ENCODE assay signal across 8 mouse cellular contexts in the genomic region with DNA sequence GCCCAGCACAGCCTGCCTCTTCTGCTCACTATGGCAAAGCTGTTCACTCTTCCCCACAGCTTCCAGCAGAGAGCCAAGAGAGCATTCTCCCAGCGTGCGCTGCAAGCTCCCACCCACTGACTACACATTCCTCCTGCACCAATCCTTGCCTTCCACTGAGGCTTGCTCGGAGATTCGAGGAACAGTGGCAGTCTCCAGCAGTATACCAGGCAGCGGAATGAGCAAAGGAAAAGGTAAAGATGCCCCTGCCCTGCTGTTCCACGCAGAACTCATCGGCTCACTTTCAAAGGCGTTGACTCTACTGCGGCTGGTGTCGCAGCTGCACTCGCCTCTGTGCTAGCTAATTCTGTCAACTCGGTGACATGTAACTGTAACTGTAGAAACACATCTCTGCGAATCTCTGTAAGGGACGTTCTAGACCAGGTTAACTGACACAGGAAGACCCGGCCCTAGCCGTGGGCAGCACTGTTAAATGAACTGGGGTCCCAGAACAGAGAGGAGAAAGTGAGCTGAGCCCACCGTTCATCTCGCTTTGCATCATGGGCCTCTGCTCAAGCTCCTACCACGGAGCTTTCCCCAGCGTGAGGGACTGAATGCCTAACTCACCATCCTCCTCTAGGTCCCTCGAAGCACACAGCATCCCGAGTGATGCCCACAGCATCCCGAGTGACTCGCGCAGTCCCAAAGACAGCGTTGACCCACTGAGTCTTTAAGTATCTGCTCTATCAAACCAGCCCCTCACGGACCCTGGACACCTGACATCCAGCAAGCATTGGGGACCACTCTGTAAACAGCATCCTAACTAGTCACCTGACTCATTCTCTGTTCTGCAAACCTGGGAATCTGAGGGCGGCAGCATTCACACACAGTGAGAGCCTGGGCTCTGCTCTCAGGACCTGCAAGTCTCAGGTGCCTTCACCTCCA. TPM values are rescaled to one million over a fixed set of nuclear protein-coding genes. Genes with fewer than 3 reads are reported as not detected.
DNase-seq lines count a peak whose midpoint lies in the region; ATAC-seq lines count a peak whose summit lies in the region.

No protein-coding gene starts in this region.

- peak; percentile 88 for DNase-seq in heart, adult 11 months
- DNase-seq in heart, adult 8-10 months (ENCODE audit: low spot score) = no peak
- DNase-seq in ZHBTc4 (ENCODE audit: low read depth, low spot score) (peak; percentile 40), adipocyte (ENCODE audit: low spot score) (no peak)
- peak; percentile 36 to 52 for DNase-seq in layer of hippocampus, postnatal 14 days (ENCODE audit: low spot score in 2 of 2)
- DNase-seq in gastrocnemius, adult 8-10 months (ENCODE audit: low spot score in 2 of 2) = no peak

- H3K4me3 ChIP-seq in forebrain, embryonic 15.5 days = peak overlapping the region; percentile 44
- peak overlapping the region; percentile 47 for H3K4me3 ChIP-seq in midbrain, embryonic 16.5 days (ENCODE audit: low read depth, low read length)

- peak overlapping the region; percentile 38; the same call in 1 of the 2 replicates for H3K27ac ChIP-seq in forebrain, embryonic 15.5 days (replicated peaks)
- peak overlapping the region; percentile 62 for H3K27ac ChIP-seq in midbrain, embryonic 16.5 days (ENCODE audit: low read length)

- no peaks in the 10 kb centered on the region for H3K36me3 ChIP-seq in forebrain, embryonic 15.5 days
- no peaks in the 10 kb centered on the region; the same call in 1 of the 2 replicates for H3K36me3 ChIP-seq in midbrain, embryonic 16.5 days (ENCODE audit: control insufficient read depth, insufficient read depth, low read length)

- H3K9me3 ChIP-seq in forebrain, embryonic 15.5 days = no peaks in the 10 kb centered on the region
- H3K9me3 ChIP-seq in midbrain, embryonic 16.5 days (replicated peaks; ENCODE audit: control insufficient read depth, low read length, poor library complexity, severe bottlenecking) = no peaks in the 10 kb centered on the region

- H3K4me2 ChIP-seq in forebrain, embryonic 15.5 days (replicated peaks) = peak overlapping the region; percentile 91
- H3K4me2 ChIP-seq in midbrain, embryonic 16.5 days (ENCODE audit: low read length) = peak overlapping the region; percentile 90

- 1% methylated on average over 28 of the region's 28 CpGs for WGBS in forebrain, embryonic 15.5 days
- WGBS in midbrain, embryonic 16.5 days = under 1% methylated on average over 28 of the region's 28 CpGs

- ATAC-seq in forebrain, embryonic 15.5 days (replicated peaks) = peak; percentile 68
- ATAC-seq in midbrain, embryonic 16.5 days = peak; percentile 74

- H3K27me3 ChIP-seq in forebrain, embryonic 15.5 days = 0 out of 2 replicates have a peak, but pooled peaks cover 11% of the 10 kb centered on the region
- peaks cover 4% of the 10 kb centered on the region; the same call in 1 of the 2 replicates for H3K27me3 ChIP-seq in midbrain, embryonic 16.5 days (ENCODE audit: control insufficient read depth, insufficient read depth, low read depth, low read length)

- peaks cover 24% of the 10 kb centered on the region for H3K4me1 ChIP-seq in forebrain, embryonic 15.5 days
- H3K4me1 ChIP-seq in midbrain, embryonic 16.5 days (ENCODE audit: control insufficient read depth, insufficient read depth, low read length) = peaks cover 17% of the 10 kb centered on the region

- peak overlapping the region; percentile 41 for H3K9ac ChIP-seq in forebrain, embryonic 15.5 days (replicated peaks)
- peak overlapping the region; percentile 62 for H3K9ac ChIP-seq in midbrain, embryonic 16.5 days (ENCODE audit: low read depth, low read length)

RNA-seq across cellular contexts. Expression of gene Gipc2, which starts 59.5 kb away (rescaled TPM):
- 1 to 10 TPM; 3.0 to 4.8 (median 3.4) TPM for total RNA-seq in heart, adult 8-10 months (2022)
- polyA plus RNA-seq in forebrain, embryonic 15.5 days (2015; fragmentation: Nextera tagmentation; extraction: Ambion mirVana) = 1.9 and 2.7 TPM in 2 replicates
- 1 to 10 TPM; 1.4 to 3.0 TPM for total RNA-seq in layer of hippocampus, postnatal 14 days (2021)
- polyA plus RNA-seq in midbrain, embryonic 16.5 days (2015; fragmentation: Nextera tagmentation; extraction: Ambion mirVana) = 13.6 and 16.2 TPM in 2 replicates
- under 1 TPM in 3 of 4 experiments, not detected in 1; 0.36 to 0.70 (median 0.68) TPM for total RNA-seq in gastrocnemius, adult 8-10 months (2022)

Comparison
In these comparisons a context has a peak if more than half of its experiments do, and no peak if none do; other contexts are left out.
1. DNase-seq: peak in heart, adult 11 months (single experiment), ZHBTc4 (single experiment) and layer of hippocampus, postnatal 14 days (2 of 2); none in heart, adult 8-10 months (single experiment), gastrocnemius, adult 8-10 months (0 of 2) and adipocyte (single experiment).